Mouse (Mus musculus) embryonic stem cell, embryonic (primary cell): ENCODE measurements around the gene Zfp871.

Experiments
- CTCF ChIA-PET, 4 experiments: fragments of 300-600 bp in 2 of 4; fragments of 350-600 bp in 2 of 4; sonication (Branson Sonifier 250); formaldehyde crosslinking; loops; one replicate each; lab custom pipeline; 2022; ENCODE audit warnings: inconsistent platforms in 2 of 4; lab: Charles Lee
- POLR2A ChIA-PET, 4 experiments: fragments of 300-600 bp in 2 of 4; fragments of 350-600 bp in 2 of 4; sonication (Branson Sonifier 250); formaldehyde crosslinking; loops; one replicate each; lab custom pipeline; 2022; ENCODE audit warnings: antibody characterized with exemption in 4 of 4, inconsistent platforms in 1 of 4; lab: Charles Lee

Zfp871 gene

GRCm38 (mm10) chr17:32788094-32788559 is at the start of gene Zfp871:
Gene Zfp871 (minus strand): TSS chr17:32788287.
- ChIA-PET POLR2A (interaction anchor here in 3 of 4 experiments (0.6 to 1.6 kb wide), 8 partner anchors 10 to 178 kb away, joined by 3 to 6 read pairs (median 4); partner anchors contain the start of genes Zfp472 (in 1 of the 3), Zfp799 (in 1 of the 3) and Zfp811 (in 1 of the 3)), CTCF (no interaction called here)

GRCm38 (mm10) chr17:32830418-32830782 is 42.3 kb upstream of the Zfp871 start:
- CTCF ChIA-PET: interaction anchor here in 1 of 4 experiments (1.3 to 1.6 kb wide), 2 partner anchors 121 to 162 kb away, joined by 5 to 6 read pairs; partner anchors contain the start of gene Zfp952
- POLR2A ChIA-PET: interaction anchor here in 3 of 4 experiments (0.6 to 2.8 kb wide), 29 partner anchors 9 to 1115 kb away, joined by 3 to 29 read pairs (median 4); partner anchors contain the start of genes Zfp811 (in 2 of the 3), Zfp952 (in 2 of the 3), Cyp4f13 (in 1 of the 3) and Cyp4f17 (in 1 of the 3)

- ChIA-PET POLR2A (interaction anchor here (0.6 to 2.8 kb wide), 39 partner anchors 9 to 1115 kb away, joined by 3 to 29 read pairs (median 4); partner anchors contain the start of genes Zfp811 (in 2 of the 4), Zfp952 (in 2 of the 4), Cyp4f13 (in 1 of the 4) and Cyp4f17 (in 1 of the 4)), CTCF (interaction anchor here in 1 of 4 experiments (0.6 to 1.6 kb wide), 3 partner anchors 122 to 163 kb away, joined by 3 to 6 read pairs (median 5); partner anchors contain the start of gene Zfp952)
These were observed 41.7 kb upstream of the Zfp871 start, which contains the start of gene Zfp799 for GRCm38 (mm10) chr17:32829540-32830417. Gene Zfp799 (minus strand): TSS chr17:32830261.

- POLR2A ChIA-PET: no interaction called here
- CTCF ChIA-PET: interaction anchor here in 1 of 4 experiments (0.6 kb wide), 1 partner anchor 567 kb away, joined by 3 read pairs; no protein-coding TSS in a partner anchor
These were observed 28.1 kb upstream of the Zfp871 start for GRCm38 (mm10) chr17:32816074-32816784.

- ChIA-PET POLR2A (interaction anchor here in 3 of 4 experiments (0.7 to 2.1 kb wide), 5 partner anchors 11 to 179 kb away, joined by 3 to 5 read pairs (median 4); partner anchors contain the start of gene Zfp799 (in 2 of the 3)), CTCF (interaction anchor here in 1 of 4 experiments (0.7 kb wide), 1 partner anchor 463 kb away, joined by 3 read pairs; no protein-coding TSS in a partner anchor)
These were observed 26.0 kb upstream of the Zfp871 start for GRCm38 (mm10) chr17:32814136-32814535.

GRCm38 (mm10) chr17:32810648-32811047 is 22.6 kb upstream of the Zfp871 start:
- POLR2A ChIA-PET: interaction anchor here in 2 of 4 experiments (0.8 to 2.8 kb wide), 5 partner anchors 19 to 175 kb away, joined by 3 to 17 read pairs (median 7); partner anchors contain the start of gene Zfp799 (in 2 of the 2)
- CTCF ChIA-PET: no interaction called here

GRCm38 (mm10) chr17:32809544-32810374 is 21.7 kb upstream of the Zfp871 start, which contains the start of gene Zfp811:
Gene Zfp811 (minus strand): TSS chr17:32809931.
- ChIA-PET CTCF (interaction anchor here in 2 of 4 experiments (0.6 to 0.7 kb wide), 2 partner anchors 56 to 142 kb away, joined by 3 read pairs; no protein-coding TSS in a partner anchor), POLR2A (interaction anchor here in 3 of 4 experiments (0.5 to 2.8 kb wide), 23 partner anchors 11 to 950 kb away, joined by 3 to 17 read pairs (median 4); partner anchors contain the start of genes Zfp799 (in 2 of the 3), Rab11b (in 1 of the 3), Zfp472 (in 1 of the 3) and Zfp871 (in 1 of the 3))

GRCm38 (mm10) chr17:32808921-32809320 is 20.8 kb upstream of the Zfp871 start:
- ChIA-PET POLR2A (interaction anchor here in 3 of 4 experiments (0.9 to 2.8 kb wide), 11 partner anchors 10 to 951 kb away, joined by 3 to 17 read pairs (median 5); partner anchors contain the start of genes Zfp799 (in 2 of the 3), Rab11b (in 1 of the 3) and Zfp472 (in 1 of the 3)), CTCF (interaction anchor here in 2 of 4 experiments (0.5 to 0.7 kb wide), 4 partner anchors 34 to 1083 kb away, joined by 3 to 5 read pairs (median 3); no protein-coding TSS in a partner anchor)

GRCm38 (mm10) chr17:32789244-32789643 is 1.2 kb upstream of the Zfp871 start:
- POLR2A ChIA-PET: interaction anchor here in 1 of 4 experiments (0.9 to 1.2 kb wide), 2 partner anchors 90 to 177 kb away, joined by 3 to 6 read pairs; partner anchors contain the start of gene Zfp472
- CTCF ChIA-PET: no interaction called here

GRCm38 (mm10) chr17:32788576-32788975 is 489 bp upstream of the Zfp871 start:
- CTCF ChIA-PET: no interaction called here
- POLR2A ChIA-PET: interaction anchor here in 2 of 4 experiments (0.9 to 1.6 kb wide), 4 partner anchors 41 to 177 kb away, joined by 3 to 6 read pairs (median 3); partner anchors contain the start of genes Zfp472 (in 1 of the 2) and Zfp799 (in 1 of the 2)

GRCm38 (mm10) chr17:32787436-32788093 is 522 bp downstream of the Zfp871 start:
- ChIA-PET CTCF (no interaction called here), POLR2A (interaction anchor here in 3 of 4 experiments (0.6 to 1.6 kb wide), 9 partner anchors 10 to 178 kb away, joined by 3 to 6 read pairs (median 4); partner anchors contain the start of genes Zfp811 (in 2 of the 3), Zfp472 (in 1 of the 3) and Zfp799 (in 1 of the 3))

GRCm38 (mm10) chr17:32786944-32787343 is 1.1 kb downstream of the Zfp871 start:
- POLR2A ChIA-PET: interaction anchor here in 2 of 4 experiments (0.9 to 1.5 kb wide), 4 partner anchors 9 to 90 kb away, joined by 3 to 5 read pairs (median 4); partner anchors contain the start of gene Zfp811 (in 2 of the 2)
- CTCF ChIA-PET: interaction anchor here in 2 of 4 experiments (0.7 kb wide), 2 partner anchors 9 to 258 kb away, joined by 5 to 10 read pairs; no protein-coding TSS in a partner anchor

GRCm38 (mm10) chr17:32785656-32786055 is 2.4 kb downstream of the Zfp871 start:
- POLR2A ChIA-PET: interaction anchor here in 1 of 4 experiments (0.9 to 1.9 kb wide), 3 partner anchors 11 to 24 kb away, joined by 3 to 7 read pairs (median 3); partner anchors contain the start of gene Zfp811
- CTCF ChIA-PET: no interaction called here

- POLR2A ChIA-PET: interaction anchor here in 2 of 4 experiments (0.5 to 1.3 kb wide), 7 partner anchors 9 to 537 kb away, joined by 3 to 6 read pairs (median 3); no protein-coding TSS in a partner anchor
These were observed 10.5 kb downstream of the Zfp871 start for GRCm38 (mm10) chr17:32777564-32777963.

GRCm38 (mm10) chr17:32771213-32771612 is 16.9 kb downstream of the Zfp871 start:
- ChIA-PET POLR2A (interaction anchor here in 2 of 4 experiments (0.6 to 2.1 kb wide), 11 partner anchors 8 to 603 kb away, joined by 3 to 6 read pairs (median 3); no protein-coding TSS in a partner anchor), CTCF (interaction anchor here in 3 of 4 experiments (0.7 to 1.2 kb wide), 9 partner anchors 12 to 728 kb away, joined by 3 to 6 read pairs (median 4); partner anchors contain the start of gene Cyp4f13 (in 1 of the 3))

More at GRCm38 (mm10) chr17:32777564-32777963, 10.5 kb downstream of the Zfp871 start:
- CTCF ChIA-PET: interaction anchor here in 2 of 4 experiments (0.6 kb wide), 2 partner anchors 9 to 1298 kb away, joined by 3 to 5 read pairs; no protein-coding TSS in a partner anchor
